Mouse (Mus musculus): Measurements from ENCODE around the gene Il25. TPM values are rescaled to one million over a fixed set of nuclear protein-coding genes. Genes with fewer than 3 reads are reported as not detected.
"Not testable (repeated sequence)": the region's sequence is repeated elsewhere in the genome, so short reads cannot be mapped to it uniquely, and the experiment has no call there.

The Il25 gene
- total RNA-seq, 2 experiments from 2014 or later: not detected

GRCm38 (mm10) chr14:54951587-54951986 lies 19.1 kb downstream of the Il25 start:
- no peak for DNase-seq (ENCODE audit: low spot score in 2 of 2)

GRCm38 (mm10) chr14:54953664-54954206 lies 21.2 kb downstream of the Il25 start:
- no peak for DNase-seq (ENCODE audit: low spot score in 2 of 2)

- no peak for DNase-seq (ENCODE audit: low spot score in 2 of 2)
Measured at GRCm38 (mm10) chr14:54954474-54954873, 22.0 kb downstream of the Il25 start.

DNA sequence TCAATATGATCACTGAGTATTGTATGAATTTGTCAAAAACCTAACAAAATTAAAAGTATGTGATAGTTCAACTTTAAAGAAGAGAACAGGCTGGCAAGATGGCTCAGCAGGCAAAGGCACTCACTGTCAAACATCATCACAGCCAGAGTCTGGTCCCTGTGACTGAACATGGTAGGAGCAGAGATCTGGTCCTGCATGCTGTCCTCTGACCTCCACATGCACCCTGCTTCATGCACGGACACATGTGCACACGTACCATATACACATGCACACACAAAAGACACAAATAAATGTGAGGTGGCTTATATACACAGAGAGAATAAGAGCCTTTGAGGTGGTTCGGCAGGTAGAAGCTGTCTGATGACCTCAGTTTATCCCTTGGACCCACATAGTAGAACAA lies 23.0 kb downstream of the Il25 start:
- no peak for DNase-seq (ENCODE audit: low spot score in 2 of 2)

DNA sequence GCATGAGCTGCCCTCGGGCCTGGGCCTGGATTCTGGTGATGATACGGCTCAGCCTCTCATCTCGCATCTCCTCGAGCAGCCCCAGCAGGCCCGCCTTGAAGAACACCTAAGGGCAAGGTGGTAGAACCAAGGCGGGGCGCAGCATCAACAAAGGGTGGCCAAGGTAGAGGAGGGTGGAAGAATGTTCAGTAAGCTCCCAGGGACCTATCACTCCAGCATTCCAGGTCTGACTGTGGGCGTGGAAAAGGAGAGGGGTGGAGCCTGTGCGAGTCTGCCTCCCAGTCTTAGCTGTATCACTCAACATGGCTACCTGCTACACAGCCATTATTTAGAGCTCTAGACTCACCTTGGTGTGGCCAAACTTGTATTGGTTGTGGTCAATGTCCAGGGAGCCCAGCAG lies 24.0 kb downstream of the Il25 start:
- no peak for DNase-seq (ENCODE audit: low spot score in 2 of 2)

DNA sequence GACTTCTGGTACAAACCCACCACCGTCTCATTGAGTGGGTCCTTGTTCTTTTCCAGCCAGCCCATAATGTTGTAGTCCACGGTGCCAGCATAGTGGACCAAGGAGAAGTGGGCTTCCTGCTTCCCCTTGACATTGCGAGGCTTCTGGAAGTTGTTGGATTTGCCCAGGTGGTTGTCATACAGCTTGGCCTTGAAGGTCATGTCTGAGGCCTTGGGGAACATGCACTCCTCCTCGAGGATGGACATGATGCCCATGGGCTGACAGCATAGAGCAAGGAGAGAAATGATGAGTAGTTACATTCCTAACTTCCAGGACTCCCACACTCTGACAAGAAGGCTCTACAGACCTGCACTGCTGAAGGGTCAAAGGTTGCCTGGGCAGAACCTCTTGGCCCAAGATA lies 26.0 kb downstream of the Il25 start:
- no peak for DNase-seq (ENCODE audit: low spot score in 2 of 2)

GRCm38 (mm10) chr14:54959197-54959596 lies 26.7 kb downstream of the Il25 start:
- DNase-seq (ENCODE audit: low spot score in 2 of 2): no peak

GRCm38 (mm10) chr14:54959853-54960613 lies 27.5 kb downstream of the Il25 start:
- not testable (repeated sequence) for DNase-seq (ENCODE audit: low spot score in 2 of 2)

- no peak for DNase-seq (ENCODE audit: low spot score in 2 of 2)
Measured at GRCm38 (mm10) chr14:54960769-54961168, 28.3 kb downstream of the Il25 start.

DNA sequence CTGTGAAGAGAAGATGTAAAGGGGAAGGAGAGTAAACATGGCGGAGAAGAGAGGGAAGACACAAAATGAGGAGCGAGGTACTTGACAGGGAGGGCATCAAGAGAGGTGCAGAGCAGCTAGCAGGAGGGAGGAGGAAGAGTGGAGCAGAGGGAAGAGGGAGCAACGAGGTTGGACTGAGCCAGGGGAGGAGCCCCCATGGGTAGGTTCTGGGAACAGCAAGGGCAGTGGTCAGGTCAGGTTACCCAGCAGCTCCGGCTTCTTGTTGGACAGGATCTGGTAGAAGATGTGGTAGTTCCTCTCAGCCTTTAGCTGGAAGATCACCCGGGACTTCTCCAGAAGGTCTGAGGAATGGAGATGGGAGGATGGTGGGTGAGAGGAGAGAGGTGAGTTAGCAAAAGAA lies 29.0 kb downstream of the Il25 start:
- no peak for DNase-seq (ENCODE audit: low spot score in 2 of 2)

GRCm38 (mm10) chr14:54962714-54963113 lies 30.2 kb downstream of the Il25 start:
- no peak for DNase-seq (ENCODE audit: low spot score in 2 of 2)

DNA sequence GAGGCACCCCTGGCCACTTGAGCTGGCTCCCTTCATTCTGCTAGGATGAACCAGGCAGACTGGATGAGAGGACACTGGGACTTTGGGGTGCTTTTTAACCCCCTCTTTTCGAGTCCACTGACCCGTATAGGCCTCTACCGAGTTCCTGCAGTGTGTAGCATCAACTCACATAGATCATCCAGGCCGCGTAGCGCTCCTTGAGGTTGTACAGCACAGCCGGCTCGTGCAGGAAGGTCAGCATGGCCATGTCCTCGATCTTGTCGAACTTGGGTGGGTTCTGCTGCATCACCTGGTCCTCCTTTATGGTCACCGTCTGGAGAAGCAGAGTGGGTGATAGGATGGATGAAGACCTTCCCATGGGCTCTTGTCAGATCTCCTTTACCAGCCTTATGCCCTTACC lies 31.2 kb downstream of the Il25 start:
- DNase-seq (ENCODE audit: low spot score in 2 of 2): no peak

DNA sequence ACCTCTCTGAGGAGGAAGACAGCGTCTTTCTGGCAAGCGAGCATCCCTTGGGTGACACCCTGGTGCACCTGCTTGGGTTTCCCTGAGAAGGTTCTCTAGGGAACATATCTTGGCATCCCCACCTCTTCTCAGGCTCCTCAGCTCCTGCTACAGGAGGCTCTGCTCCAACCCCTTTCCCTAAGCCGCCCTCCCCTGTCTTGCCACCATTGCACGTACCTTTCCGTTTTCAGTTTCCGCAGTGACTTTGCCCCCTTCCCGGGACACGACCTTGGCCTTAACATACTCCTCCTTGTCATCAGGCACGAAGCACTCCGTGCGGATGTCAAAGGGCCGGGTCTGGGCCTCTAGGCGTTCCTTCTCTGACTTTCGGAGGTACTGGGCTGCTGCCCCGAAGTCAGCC lies 32.5 kb downstream of the Il25 start:
- DNase-seq (ENCODE audit: low spot score in 2 of 2): no peak

GRCm38 (mm10) chr14:54965631-54966030 lies 33.1 kb downstream of the Il25 start:
- DNase-seq (ENCODE audit: low spot score in 2 of 2): no peak

- DNase-seq (ENCODE audit: low spot score in 2 of 2): no peak
Measured at GRCm38 (mm10) chr14:54966320-54966977, 34.0 kb downstream of the Il25 start, which contains the start of gene Myh6. TSS of gene Myh6 (minus strand) at chr14:54966927.

GRCm38 (mm10) chr14:54967874-54968273 lies 35.4 kb downstream of the Il25 start:
- DNase-seq (ENCODE audit: low spot score in 2 of 2): no peak

DNA sequence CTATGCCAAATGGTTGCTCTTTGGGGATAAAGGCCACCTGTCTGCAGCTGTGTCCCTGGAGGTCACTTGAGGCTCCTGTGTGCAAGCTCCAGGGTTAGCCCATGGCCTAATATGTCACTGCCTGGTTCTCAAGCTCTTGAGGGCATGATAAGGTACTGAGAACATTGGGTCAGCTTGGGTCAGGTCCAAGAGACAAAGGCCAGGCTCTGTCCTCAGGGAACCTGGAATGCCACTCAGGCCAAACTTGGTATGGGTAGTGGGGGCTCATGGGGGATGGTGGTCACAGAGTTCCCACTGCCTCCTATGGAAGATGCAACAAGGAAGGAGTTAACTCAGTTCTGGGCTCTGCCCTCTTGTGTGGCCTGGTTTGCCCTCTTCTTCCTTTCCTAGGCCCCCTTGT lies 35.8 kb downstream of the Il25 start:
- DNase-seq (ENCODE audit: low spot score in 2 of 2): no peak

DNA sequence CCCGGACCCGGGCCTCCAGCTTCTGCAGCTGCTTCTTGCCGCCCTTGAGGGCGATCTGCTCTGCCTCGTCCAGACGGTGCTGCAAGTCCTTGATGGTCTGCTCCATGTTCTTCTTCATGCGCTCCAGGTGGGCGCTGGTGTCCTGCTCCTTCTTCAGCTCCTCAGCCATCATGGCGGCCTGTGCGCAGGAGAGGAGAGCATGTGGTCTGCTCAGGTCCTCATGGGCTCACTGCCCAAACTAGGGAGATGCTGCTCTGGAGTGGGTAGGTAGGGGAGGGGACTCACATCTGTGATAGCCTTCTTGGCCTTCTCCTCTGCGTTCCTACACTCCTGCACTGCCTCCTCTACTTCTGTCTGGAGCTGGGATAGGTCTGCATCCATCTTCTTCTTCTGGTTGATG lies 40.3 kb downstream of the Il25 start:
- DNase-seq (ENCODE audit: low spot score in 2 of 2): not testable (repeated sequence)

DNA sequence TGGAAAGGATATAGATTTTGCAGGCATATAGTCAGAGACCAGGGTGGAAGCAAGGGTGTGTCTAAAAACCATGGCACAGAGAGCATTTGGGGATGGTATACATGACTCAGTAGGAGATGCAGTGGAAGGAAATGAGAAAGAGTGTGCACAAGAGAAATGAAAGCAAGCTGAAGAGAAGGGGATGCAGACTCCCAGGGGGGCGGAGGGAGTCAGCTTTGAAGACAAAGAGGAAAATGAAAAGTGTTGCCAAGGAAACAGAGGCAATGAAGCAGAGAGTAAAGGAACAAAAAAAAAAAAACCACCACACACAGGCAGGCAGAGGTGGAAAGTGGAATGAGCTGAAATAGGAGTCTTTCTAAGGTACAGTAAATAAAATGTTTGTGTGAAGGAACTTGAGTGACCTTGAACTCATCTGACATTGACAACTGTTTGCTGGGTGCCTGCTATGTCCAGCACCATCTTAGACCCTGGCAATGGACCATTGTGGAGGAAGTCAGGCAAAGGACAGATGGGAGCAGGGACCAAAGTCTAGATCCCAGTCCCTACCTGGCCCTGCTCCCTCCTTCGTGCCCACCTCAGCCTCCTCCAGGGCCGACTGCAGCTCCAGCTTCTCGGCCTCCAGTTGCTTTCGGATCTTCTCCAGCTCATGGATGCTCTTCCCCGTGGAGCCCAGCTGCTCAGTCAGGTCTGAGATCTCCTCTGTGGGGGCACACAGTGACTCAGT lies 41.7 kb downstream of the Il25 start:
- DNase-seq (ENCODE audit: low spot score in 2 of 2): no peak

- no peak for DNase-seq (ENCODE audit: low spot score in 2 of 2)
Measured at GRCm38 (mm10) chr14:54976633-54977032, 44.1 kb downstream of the Il25 start, which contains the start of gene Gm17428. TSS of gene Gm17428 (plus strand) at chr14:54976933.

- DNase-seq (ENCODE audit: low spot score in 2 of 2): no peak
Measured at GRCm38 (mm10) chr14:54978664-54979063, 46.2 kb downstream of the Il25 start.

DNA sequence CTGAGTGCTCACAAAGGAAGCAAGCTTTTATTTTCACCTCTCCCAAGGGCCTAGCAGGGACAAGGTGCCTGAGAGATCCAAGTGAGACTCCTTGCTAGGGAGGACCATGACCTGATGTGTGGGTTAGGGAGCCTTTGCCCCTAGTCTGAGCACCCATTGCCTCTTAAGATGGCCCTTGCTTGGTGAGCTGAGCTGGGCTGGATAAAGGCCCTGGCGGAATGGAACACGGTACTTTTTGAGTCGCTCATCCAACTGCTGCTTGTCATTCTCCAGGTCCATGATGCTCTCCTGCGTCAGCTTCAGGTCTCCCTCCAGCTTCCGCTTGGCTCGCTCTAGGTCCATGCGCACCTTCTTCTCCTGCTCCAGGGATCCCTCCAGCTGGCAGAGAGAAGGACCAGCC lies 49.4 kb downstream of the Il25 start:
- DNase-seq (ENCODE audit: low spot score in 2 of 2): no peak
